Mouse (Mus musculus) neural tube, embryonic 14.5 days (tissue): ENCODE measurements around the gene Rcn1. TPM values are rescaled to one million over a fixed set of nuclear protein-coding genes. Genes with fewer than 3 reads are reported as not detected.
A peak's percentile ranks its signal among the peaks of the same experiment; 100 is the strongest.

Experiments
- ATAC-seq: fragments of 200-750 bp; cut with Nextera tagmentation; 2 replicates; pipeline ENCODE4 v1.8.0; 2017; ENCODE audit warnings: low read depth, mild to moderate bottlenecking, moderate TSS enrichment, moderate library complexity
- H3K27ac ChIP-seq: fragments of 300-500 bp; sonication (generic); 2 replicates; pipeline ENCODE4 v1.5.1; 2014; ENCODE audit warnings: low read depth, mild to moderate bottlenecking, control low read depth, low read length, moderate library complexity, mixed read lengths
- H3K27me3 ChIP-seq: fragments of 300-500 bp; sonication (generic); 2 replicates; pipeline ENCODE4 v1.6.1; 2014; ENCODE audit warnings: low read length; ENCODE audit not compliant: control insufficient read depth, insufficient read depth
- H3K36me3 ChIP-seq: fragments of 300-500 bp; sonication (generic); 2 replicates; pipeline ENCODE4 v1.6.1; 2014; ENCODE audit warnings: low read length, mixed read lengths; ENCODE audit not compliant: control insufficient read depth, insufficient read depth
- H3K4me1 ChIP-seq: fragments of 300-500 bp; sonication (generic); 2 replicates; pipeline ENCODE4 v1.6.1; 2014; ENCODE audit warnings: low read length; ENCODE audit not compliant: control insufficient read depth, insufficient read depth
- H3K4me2 ChIP-seq: fragments of 300-500 bp; sonication (generic); 2 replicates; pipeline ENCODE4 v1.6.1; 2014; ENCODE audit warnings: mild to moderate bottlenecking, low read depth, low read length, control low read depth
- H3K4me3 ChIP-seq: fragments of 300-500 bp; sonication (generic); 2 replicates; pipeline ENCODE4 v1.5.1; 2014; ENCODE audit warnings: low read depth, low read length, control low read depth, mixed read lengths
- H3K9ac ChIP-seq: fragments of 300-500 bp; sonication (generic); replicated peaks from 2 replicates; pipeline ENCODE4 v1.6.1; 2014; ENCODE audit warnings: low read depth, mild to moderate bottlenecking, control low read depth, low read length, mixed read lengths
- H3K9me3 ChIP-seq: fragments of 300-500 bp; sonication (generic); 2 replicates; pipeline ENCODE4 v1.6.1; 2016; ENCODE audit warnings: low read length; ENCODE audit not compliant: control insufficient read depth
- WGBS: fragments of 180-500 bp; shearing (Covaris S2); extraction: QIAGEN DNeasy Blood & Tissue Kit; methylation state at CpG from one replicate; pipeline ENCODE4 v1.1.7; 2014; 5-methylcytosine and 5-hydroxymethylcytosine counted together
- polyA plus RNA-seq: library from polyadenylated mRNA; unstranded; fragments of >200 nt; fragmentation: Nextera tagmentation; extraction: Ambion mirVana; gene quantifications from 2 replicates; pipeline ENCODE4 v1.2.1, GENCODE M21; 2014

Gene Rcn1
- polyA plus RNA-seq, 1 experiment from 2014 or later: 18.9 TPM

DNA sequence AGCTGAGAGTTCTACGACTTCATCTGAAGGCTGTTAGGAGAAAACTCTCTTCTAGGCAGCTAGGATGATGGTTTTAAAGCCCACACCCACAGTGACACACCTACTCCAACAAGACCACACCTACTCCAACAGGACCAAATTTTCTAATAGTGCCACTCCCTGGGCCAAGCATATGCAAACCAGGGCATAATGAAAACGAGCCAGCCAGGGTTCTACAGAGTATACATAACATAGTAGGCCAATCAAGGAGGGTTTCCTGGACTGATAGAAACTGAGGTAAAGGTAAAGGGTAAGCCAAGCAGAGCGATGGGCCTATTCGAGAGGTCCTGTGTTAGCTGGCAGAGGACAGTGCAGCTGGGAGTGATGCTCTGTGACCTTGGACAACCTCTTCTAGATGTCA, 1.4 kb upstream of the Rcn1 start:
- ATAC-seq: no peak
- Histone ChIP-seq H3K9ac (no peak overlapping the region), H3K27ac (no peak overlapping the region), H3K27me3 (no peaks in the 10 kb centered on the region), H3K36me3 (no peaks in the 10 kb centered on the region), H3K4me2 (no peak overlapping the region), H3K4me1 (0 out of 2 replicates have a peak, but pooled peaks cover 3% of the 10 kb centered on the region), H3K4me3 (no peak overlapping the region), H3K9me3 (no peaks in the 10 kb centered on the region)
- WGBS: 95% methylated on average over 4 of the region's 4 CpGs

DNA sequence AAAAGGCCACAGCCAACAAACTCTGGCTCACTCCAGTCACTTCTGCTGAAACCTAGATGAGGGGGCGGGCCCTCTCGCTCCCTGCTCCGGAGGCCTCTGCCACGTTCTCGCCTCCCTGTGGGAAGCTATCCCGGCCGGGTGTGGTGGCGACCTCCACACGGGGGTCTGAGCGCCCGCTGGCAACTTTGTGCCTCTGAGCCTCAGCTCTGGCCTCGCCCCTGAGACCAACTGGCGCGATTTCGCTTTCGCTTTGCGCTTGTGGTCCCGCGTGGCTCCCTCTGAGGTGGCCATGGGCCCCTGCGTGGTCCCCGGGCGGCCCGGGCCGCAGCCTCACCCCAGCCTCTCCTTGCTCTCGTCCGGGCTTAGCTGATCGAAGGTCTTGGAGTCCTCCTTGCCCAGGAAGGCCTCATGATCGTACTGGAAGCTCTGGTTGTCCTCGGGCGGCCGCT, 459 bp downstream of the Rcn1 start:
- Histone ChIP-seq H3K9ac (peak overlapping the region; percentile 69), H3K4me3 (peak overlapping the region; percentile 53), H3K27ac (peak overlapping the region; percentile 63), H3K9me3 (no peaks in the 10 kb centered on the region), H3K4me1 (0 out of 2 replicates have a peak, but pooled peaks cover 3% of the 10 kb centered on the region), H3K36me3 (no peaks in the 10 kb centered on the region), H3K27me3 (no peaks in the 10 kb centered on the region), H3K4me2 (peak overlapping the region; percentile 97)
- ATAC-seq: peak; percentile 73
- under 1% methylated on average over 31 of the region's 31 CpGs for WGBS

DNA sequence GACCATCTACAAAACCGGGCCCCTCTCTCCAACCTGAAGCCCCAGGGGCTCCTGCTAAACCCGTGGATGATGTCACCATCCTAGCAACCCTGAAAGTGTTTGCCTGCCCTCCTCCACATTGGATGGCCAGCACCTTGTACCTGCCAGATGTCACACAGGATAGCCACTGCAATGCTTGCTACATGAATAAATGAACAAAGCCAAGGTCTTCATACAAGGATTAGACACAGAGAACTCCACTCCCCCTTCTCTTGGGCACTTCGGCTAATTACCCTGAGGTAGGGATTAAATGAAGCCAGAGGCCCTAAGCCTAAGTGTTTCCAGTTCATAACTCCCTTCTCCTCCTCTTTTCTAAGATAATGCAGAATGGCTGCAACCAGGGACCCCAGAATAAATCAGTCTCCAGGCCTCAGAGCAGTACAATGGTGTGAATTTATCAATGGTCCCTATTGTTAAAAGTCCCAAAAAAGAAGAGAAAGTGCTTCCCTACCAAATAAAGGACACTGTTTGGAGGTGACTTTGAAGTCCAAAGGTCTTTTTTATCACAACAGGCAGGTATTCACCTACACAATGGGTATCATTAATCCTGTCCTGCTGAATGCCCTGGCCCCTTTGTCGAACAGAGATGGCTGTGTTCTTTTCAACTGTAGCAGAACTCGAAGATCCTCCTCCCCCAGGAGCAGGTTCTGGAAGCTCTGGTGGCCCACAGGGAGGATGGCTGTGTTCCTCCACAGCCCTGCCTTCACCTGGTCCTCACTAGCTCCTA, 1.5 kb downstream of the Rcn1 start:
- Histone ChIP-seq H3K9ac (no peak overlapping the region), H3K9me3 (no peaks in the 10 kb centered on the region), H3K27ac (no peak overlapping the region), H3K4me2 (peak overlapping the region; percentile 97), H3K27me3 (no peaks in the 10 kb centered on the region), H3K4me1 (0 out of 2 replicates have a peak, but pooled peaks cover 3% of the 10 kb centered on the region), H3K36me3 (no peaks in the 10 kb centered on the region), H3K4me3 (peak overlapping the region; percentile 53)
- WGBS: 25% methylated on average over 5 of the region's 5 CpGs
- ATAC-seq: no peak

DNA sequence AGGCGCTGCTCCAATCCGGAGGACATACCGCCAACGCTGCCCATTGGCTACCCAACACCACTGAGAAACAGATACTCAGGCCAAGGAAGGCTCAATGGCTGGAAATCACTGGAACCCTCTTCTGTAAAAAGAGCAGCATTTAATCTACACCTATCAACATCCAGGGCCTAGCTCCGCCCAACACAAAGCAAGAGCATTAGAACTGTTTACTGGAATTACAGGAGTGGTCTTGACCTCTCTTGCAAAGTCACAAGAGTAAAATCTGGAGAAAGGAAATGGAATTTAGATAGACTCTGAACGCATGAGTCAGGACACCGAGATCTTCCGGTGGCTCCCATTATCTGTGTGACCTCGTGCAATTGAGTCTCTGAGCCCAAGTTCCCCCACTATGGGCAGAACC, 3.1 kb downstream of the Rcn1 start:
- ATAC-seq: no peak
- Histone ChIP-seq H3K36me3 (no peaks in the 10 kb centered on the region), H3K9me3 (no peaks in the 10 kb centered on the region), H3K4me2 (no peak overlapping the region), H3K4me3 (no peak overlapping the region), H3K4me1 (0 out of 2 replicates have a peak, but pooled peaks cover 3% of the 10 kb centered on the region), H3K27ac (no peak overlapping the region), H3K27me3 (no peaks in the 10 kb centered on the region), H3K9ac (no peak overlapping the region)
- WGBS: 97% methylated on average over 9 of the region's 9 CpGs

DNA sequence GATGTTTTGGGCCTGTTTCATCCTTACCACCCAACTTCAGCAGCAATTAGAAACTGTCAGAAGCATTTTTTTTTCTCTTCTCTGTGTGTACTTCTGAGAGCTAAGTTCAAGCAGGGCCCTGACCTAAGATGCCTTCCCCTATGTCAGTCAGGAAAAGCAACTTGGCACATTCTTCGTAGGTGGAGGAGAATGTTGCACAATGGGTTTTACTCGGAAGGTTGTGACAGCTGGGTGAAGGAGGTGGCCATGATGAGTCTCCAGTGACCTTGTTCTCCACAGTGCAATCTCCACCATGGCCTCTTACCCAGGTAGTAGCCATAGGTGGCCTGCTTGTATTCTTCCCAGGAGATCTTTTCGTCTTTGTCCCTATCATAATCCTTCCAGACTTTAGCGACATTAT, 4.7 kb downstream of the Rcn1 start:
- H3K9me3 ChIP-seq: no peaks in the 10 kb centered on the region
- no peak overlapping the region for H3K9ac ChIP-seq
- no peaks in the 10 kb centered on the region for H3K36me3 ChIP-seq
- no peak overlapping the region for H3K4me3 ChIP-seq
- ATAC-seq: no peak
- no peak overlapping the region for H3K4me2 ChIP-seq
- no peaks in the 10 kb centered on the region for H3K27me3 ChIP-seq
- 89% methylated on average over 4 of the region's 4 CpGs for WGBS
- H3K4me1 ChIP-seq: 0 out of 2 replicates have a peak, but pooled peaks cover 3% of the 10 kb centered on the region
- H3K27ac ChIP-seq: no peak overlapping the region

DNA sequence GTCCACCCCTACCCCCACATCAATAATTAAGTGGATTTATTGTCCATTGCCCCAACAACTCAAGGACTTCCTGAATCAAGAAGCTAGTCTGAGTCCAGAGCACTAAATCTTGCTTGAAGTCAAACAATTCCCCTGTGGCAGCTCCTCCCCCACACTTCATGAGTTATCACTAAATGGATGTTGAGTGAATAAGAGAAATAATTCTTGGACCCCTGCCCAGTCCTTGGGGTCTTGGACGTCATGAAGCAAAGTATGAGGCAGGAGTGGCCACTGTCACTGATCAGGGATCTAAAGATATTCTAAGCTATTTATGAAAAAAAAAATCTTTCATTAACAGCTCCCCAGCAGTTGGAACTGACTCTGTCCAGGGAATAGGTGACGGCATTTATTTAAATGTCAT, 6.6 kb downstream of the Rcn1 start:
- H3K4me1 ChIP-seq: no peaks in the 10 kb centered on the region
- H3K36me3 ChIP-seq: no peaks in the 10 kb centered on the region
- H3K9ac ChIP-seq: no peak overlapping the region
- no peaks in the 10 kb centered on the region for H3K9me3 ChIP-seq
- H3K27me3 ChIP-seq: no peaks in the 10 kb centered on the region
- H3K4me2 ChIP-seq: no peak overlapping the region
- 55% methylated on average over 2 of the region's 2 CpGs for WGBS
- no peak overlapping the region for H3K4me3 ChIP-seq
- H3K27ac ChIP-seq: no peak overlapping the region
- no peak for ATAC-seq

DNA sequence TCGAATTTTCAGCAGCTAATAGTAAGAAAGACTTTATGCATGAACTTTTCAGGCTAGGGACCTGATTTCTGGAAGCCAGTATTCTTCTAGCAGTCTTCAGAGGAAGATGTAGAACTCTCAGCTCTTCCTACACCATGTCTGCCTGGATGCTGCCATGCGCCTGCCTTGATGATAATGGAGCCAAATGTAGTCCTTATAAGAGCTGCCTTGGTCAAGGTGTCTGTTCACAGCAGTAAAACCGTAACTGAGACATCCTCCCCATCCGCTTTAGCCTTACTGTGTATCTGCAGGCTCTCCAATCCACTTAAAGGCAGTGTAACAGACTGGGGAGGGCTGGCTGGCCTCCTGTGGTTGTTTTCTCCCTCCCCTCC, 7.7 kb downstream of the Rcn1 start:
- Histone ChIP-seq H3K4me2 (no peak overlapping the region), H3K27ac (no peak overlapping the region), H3K9me3 (no peaks in the 10 kb centered on the region), H3K9ac (no peak overlapping the region), H3K4me3 (no peak overlapping the region), H3K4me1 (no peaks in the 10 kb centered on the region), H3K27me3 (no peaks in the 10 kb centered on the region), H3K36me3 (no peaks in the 10 kb centered on the region)
- ATAC-seq: no peak
- WGBS: 88% methylated on average over 4 of the region's 4 CpGs

DNA sequence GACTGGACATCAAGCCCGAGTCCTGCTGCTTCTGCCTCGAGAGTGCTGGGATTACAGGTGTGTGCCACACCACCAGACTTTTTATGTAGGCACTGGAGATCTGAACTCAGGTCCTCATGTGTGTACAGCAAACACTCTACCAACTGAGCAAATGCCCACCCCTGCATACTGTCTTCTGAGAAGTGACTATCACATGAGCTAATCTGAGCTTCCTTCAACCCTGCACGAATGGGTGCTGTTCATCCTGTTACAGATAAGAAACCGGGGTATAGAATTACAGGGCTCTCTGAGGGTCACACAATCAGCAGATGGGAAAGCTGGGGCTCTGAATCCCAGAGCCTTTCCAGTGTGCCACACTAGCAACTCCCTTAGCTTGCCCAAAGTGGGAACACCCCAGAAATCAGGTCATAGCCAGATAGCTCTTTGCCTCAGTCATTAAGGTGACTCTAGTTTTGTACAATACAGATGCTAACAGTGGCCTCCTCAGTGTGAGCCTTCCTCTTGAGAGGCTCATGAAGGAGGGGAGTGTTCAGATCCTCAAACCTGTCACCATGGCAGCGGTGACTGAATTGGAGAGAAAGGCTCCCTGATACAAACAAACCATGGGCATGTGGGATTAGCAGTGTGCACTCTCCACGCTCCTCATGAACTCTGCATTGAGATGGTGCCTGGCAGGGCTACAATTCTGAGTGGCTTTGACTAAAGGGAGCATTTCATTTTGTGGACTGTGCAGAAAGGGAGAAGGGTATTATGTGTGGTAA, 8.3 kb downstream of the Rcn1 start:
- no peak overlapping the region for H3K27ac ChIP-seq
- H3K4me1 ChIP-seq: no peaks in the 10 kb centered on the region
- no peaks in the 10 kb centered on the region for H3K9me3 ChIP-seq
- WGBS: 78% methylated on average over 6 of the region's 6 CpGs
- ATAC-seq: peak; percentile 79; the same call in 1 of the 2 replicates
- H3K4me3 ChIP-seq: no peak overlapping the region
- no peaks in the 10 kb centered on the region for H3K27me3 ChIP-seq
- no peak overlapping the region for H3K9ac ChIP-seq
- H3K36me3 ChIP-seq: no peaks in the 10 kb centered on the region
- no peak overlapping the region for H3K4me2 ChIP-seq
